Mouse (Mus musculus) cortical plate, adult 2 months (tissue): ENCODE results near the gene Cideb.

ENCODE experiments used
- CTCF ChIP-seq: fragments of 200-500 bp; IDR thresholded peaks from 2 replicates; pipeline ENCODE4 v1.5.1; 2011; ENCODE audit warnings: mild to moderate bottlenecking, control low read depth, low read length; ENCODE audit not compliant: insufficient read depth; ENCODE audit errors: extremely low read depth
- POLR2A ChIP-seq: fragments of 200-500 bp; IDR thresholded peaks from 2 replicates; pipeline ENCODE4 v1.6.1; 2011; ENCODE audit warnings: mild to moderate bottlenecking, low read length, control low read depth; ENCODE audit not compliant: insufficient read depth; ENCODE audit errors: extremely low read depth

DNA sequence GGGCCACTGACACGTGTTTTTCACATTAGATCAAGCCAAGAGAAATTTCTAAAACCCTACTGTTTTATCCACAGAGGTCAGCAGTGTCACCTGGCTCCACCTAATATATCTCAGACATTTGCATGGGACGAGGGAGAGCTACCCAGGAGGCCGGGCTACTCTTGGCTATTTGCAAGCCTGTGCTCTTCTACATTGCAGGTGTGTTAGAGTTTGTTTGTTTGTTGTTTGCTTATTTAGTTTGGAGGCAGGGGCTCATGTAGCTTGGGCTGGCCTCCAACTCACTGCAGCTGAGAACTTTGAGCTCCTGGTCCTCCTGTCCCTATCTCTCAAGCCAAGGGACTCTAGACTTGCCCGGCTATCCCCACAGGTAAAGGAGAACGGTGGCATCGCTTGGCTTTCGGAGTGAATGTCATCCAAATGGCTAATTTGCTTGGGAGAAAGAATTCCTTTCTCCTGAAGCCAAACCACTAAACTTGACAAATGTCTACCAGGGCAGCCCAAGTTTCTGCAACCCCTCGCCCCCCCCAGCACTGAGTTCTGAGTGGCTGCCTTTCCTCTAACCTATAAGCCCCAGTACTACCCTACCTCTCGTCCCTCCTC is 24.2 kb upstream of the Cideb start:
- no peak for TF ChIP-seq CTCF
- no peak for TF ChIP-seq POLR2A
